Mouse (Mus musculus) cerebellum, adult 11-12 months (tissue): ENCODE measurements around the gene Olfr985.

Experiments used
- DNase-seq: peaks from one replicate; pipeline ENCODE4 v3.0.0; 2022

Olfr985 gene

DNA sequence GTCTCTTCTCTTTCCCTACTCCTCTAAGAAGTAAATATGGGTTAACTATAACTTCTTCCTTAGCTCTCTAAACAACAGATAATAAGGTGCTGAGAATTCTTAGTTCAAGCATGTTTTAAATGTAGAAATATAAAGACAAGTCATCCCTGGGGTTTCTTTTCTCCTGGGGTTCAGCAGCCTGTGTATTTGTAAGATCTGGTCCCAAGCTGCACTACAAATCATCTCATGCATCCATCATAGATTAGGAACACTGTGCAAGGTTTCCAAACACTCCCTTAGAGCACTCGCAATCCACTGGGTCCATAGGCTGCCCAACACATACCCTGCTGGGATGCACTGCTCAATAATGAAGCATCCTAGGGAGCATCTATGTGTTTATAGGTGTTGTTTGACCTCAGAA, at the start of gene Olfr985:
TSS of gene Olfr985 (minus strand) at position 101 of the 400 bp plus-strand sequence.
- DNase-seq = no peak

DNA sequence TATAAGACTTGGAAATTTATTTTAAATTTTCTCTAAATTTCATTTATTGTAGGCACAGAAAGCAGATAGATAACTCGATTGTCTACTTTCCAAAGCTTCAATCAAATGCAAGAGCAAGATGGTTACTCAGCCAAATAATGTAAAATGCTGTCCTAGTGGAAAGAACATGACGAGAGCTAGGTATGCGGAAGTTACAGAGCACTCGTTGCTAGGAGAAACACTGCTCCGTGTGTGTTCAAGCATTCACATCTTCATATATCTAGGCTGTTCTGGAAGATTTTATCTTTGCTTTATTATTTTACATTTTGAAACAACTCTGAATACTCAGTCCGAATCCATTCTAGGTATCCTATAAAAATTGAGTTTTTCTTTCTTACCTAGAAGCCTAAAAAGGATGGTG, 47.0 kb upstream of the Olfr985 start:
- DNase-seq = no peak

DNA sequence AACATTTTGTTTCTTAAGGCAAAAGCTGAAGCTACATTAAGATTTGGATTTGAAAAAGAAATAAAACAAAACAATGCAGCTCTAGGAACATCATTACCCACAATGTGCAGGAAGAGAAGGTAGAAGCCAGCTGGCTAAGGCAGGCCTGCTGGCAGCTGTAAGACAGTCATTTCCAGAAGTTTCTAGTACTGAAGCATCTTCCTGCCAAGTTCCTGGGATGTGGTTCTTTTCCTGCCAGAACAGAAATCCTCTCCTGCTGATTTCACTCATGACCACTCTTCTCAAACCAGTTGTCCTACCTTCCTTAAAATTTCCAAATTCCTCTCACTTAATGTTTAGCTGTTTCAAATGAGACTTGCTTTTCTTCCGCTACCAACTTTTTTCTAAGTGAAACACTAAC, 36.5 kb upstream of the Olfr985 start:
- no peak for DNase-seq

DNA sequence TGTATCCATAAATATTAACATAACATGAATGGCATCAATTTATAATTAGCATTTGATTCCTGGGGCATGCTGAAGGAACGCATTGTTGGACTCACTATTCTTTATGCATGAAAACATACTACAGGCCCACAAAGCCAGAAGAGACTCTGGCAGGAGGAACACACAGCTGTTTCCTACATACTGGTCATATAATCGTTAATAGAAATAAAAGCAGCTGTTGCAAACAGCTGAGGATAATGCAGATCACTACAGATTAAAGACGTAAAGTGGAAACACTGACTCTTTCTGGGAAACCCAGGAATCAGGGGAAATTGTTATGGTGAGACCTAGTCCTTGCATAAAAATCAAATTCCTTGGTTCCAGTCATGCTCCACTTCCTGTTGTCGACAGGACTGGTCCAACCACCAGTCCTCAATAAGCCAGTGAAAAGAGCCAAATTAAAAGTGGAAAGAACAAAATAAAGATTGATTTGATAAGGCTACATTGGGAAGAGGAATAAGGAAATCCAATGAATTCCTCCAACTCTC, 25.2 kb upstream of the Olfr985 start:
- no peak for DNase-seq

DNA sequence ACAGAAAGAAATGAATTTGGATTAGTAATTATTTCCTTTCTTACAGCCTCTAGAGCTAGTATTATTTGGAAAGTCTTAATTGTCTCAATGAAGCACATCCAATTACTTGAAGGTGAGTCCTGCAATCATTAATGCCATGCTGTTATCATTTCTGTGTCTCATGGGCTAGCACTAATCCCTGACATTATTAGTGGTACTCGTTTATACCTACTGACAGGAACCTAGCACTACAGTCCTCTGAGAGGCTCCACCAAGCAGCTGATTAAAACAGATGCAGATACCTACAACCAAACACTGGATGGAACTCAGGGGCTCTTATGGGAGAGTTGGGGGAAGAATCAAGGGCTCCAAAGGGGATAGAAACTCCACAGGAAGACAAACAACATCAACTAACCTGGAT, 11.6 kb upstream of the Olfr985 start:
- DNase-seq = no peak

DNA sequence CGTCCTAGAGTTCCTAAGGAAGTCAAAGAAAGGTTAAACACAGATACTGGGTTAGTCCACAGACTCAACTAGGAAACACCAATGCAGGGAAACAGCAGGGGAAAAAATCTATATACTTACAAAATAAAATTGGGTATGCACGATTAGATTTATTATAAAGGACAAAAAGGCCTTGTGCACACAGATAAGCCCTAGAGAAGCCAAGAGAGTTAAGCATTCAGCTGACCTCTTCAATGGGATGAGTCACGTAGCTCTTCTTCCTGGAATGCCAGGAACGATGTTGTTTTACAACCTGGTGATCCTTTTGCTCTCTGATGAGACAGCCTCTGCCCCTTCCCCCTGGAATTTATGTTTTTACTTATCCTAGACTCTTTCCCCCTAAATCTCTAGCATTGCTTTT, 9.5 kb upstream of the Olfr985 start:
- DNase-seq = no peak

DNA sequence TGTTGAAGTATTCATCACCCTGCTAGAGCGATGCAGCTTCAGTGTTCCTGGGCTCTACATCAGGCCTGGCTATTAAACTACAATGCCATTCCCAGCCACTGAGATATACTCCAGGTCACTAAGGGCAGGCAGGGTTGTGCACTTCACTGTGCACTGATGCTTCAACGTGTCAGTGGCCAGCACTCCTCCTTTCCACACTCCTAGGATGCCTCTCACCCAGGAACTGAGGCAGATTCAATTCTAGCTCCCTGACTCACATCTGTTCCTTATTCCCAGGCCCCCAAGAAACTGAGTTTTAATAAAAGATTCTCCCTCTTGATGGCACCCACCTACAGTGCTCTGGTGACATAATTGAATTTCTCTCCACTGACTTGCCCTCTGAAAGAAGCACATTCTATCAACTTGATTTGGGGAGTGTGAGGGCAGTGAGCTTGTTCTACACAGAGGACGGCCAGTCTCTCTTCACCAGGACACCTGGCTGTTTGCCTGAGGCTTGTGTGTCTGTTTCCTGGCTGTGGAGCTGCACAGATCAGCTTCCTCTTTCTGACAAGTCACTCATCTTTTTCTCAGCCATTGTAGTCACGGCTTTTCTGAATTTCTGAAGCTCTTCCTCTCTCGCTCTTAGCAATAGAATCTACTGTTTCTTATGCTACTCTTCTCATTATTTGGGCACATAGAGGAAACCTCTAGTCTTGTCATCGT, 7.2 kb upstream of the Olfr985 start:
- DNase-seq = no peak

DNA sequence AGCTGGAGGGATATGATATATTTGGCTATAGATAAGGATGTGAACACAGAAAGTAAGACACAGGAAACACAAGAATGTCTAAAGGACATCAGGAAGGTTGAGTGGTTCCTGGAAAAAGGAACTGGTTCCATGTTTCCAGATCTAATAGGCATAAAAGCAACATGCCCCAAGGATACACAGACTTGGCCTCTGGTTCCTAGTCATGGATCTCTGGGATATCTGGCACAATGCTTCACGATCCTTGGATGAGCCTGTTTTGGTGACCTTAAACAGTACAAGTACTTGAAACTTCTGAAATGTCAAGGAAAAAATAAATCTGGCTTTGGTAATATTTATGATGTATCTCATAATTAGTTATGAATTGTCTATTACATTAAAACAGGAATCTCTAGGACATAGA, 572 bp upstream of the Olfr985 start:
- DNase-seq = no peak

DNA sequence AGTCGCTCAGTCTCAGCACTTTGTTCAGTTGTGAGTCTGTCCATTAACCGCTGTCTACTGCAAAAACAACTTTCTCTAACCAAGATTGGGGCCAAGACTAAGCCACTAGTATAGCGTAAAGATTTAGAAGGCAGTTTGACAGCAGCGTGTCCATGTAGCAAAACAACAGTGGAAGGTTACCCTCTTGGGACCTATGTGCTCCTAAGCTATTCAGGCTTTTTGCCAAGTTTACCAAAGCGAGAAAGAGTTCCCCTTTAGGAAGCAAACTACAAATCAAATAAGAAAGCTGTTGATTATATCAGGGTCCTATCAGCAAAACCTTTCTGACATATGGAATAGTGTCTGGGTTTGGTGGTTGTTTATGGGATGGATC, 12.7 kb downstream of the Olfr985 start:
- no peak for DNase-seq

DNA sequence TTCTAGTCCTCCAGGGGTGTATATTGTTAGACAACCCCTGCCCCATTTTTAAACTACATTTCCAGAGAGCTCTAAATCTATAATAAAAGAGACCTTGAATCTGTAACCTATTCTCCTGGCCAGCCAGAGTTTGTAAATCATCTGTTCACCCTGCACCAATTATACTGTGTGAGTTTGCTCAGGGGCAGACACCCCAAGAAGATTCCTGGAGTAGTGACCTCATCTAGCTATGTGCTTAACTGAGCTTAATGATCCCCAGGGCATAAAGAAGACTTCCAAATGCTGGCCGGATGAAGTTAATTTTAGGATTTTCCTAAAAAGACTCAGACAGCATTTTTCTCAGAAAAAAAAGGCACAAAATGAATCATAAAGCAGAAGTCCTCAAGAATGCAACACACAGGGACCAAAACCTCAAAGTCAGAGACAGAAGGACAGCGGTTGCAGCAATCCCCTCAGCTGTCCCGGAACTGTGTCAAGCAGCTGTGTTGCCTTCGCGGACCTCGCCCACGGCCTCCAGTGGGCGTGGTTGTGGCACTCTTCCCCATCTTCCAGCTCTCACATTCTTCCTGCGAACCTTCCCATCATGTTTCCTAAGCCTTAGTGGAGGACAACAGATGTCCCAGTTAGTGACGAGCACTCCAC, 13.2 kb downstream of the Olfr985 start:
- no peak for DNase-seq

DNA sequence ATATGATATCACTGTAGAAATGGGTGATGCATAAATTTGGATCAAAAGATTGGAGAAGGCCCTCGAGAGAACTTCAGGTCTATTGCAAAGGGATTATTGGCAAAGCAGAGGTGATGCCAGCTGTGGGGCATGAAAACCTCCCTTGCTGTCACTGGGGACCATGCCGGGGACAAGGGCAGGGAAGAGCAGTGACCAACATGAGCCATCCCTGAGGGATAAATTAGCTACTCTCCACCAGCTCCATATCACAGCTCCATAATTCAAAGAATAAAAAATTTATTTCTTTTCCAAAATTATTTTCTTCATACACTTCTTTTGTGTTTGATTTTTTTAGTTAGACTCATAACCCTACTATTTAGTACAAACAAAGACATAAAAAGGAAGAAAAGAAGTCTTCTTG, 15.9 kb downstream of the Olfr985 start, which contains the start of gene Olfr984:
TSS of gene Olfr984 (minus strand) at position 101 of the 400 bp plus-strand sequence.
- DNase-seq = no peak

DNA sequence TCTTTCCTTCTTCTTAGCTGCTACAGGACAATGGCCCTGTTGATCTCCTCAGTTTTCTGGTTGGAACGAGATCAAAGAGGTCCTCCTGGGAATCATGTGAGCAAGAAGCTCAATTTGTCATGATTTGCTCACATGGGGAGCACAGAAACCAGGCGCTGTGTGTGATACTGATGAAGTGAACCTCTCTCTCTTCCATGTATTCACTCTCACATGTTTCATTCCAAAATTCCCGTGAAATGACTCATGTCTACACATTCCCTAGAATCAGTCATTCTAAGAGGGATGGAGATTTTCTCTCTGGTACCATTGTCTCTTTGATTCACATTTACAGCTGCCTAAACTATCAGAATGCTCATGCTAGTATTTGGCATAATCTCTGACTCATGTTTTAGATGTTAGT, 35.2 kb downstream of the Olfr985 start:
- no peak for DNase-seq

DNA sequence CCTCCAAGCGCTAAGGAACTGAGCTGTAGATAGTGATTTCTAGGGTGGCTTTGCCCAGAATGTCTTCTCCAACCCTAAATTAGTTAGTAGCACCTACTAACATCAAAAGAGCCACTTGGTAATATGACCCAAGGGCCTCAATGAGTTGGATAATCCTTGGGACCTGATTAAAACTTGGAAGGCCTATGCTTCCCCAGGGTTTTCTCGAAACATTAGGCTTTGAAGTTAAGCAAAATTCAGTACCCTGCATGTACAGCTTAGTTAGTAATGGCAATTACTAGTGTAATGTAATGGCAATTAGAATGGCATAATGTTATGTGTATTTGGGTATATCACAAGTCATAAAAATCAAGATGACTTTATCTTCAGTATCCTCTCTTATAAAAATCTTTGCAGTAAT, 36.5 kb downstream of the Olfr985 start, which contains the start of gene Olfr983:
TSS of gene Olfr983 (minus strand) at position 101 of the 400 bp plus-strand sequence.
- DNase-seq = no peak
